Mouse (Mus musculus) yolk sac, embryonic 10.5 days (tissue): ENCODE results near the gene Gm9573.
A peak's percentile ranks its signal among the peaks of the same experiment; 100 is the strongest.

Source experiments
- DNase-seq: peaks from one replicate; pipeline ENCODE4 v3.0.0-alpha.2; 2017; ENCODE audit warnings: low spot score

Gm9573 gene

GRCm38 (mm10) chr17:35594456-35594855 is 32.0 kb downstream of the Gm9573 start:
- no peak for DNase-seq

DNA sequence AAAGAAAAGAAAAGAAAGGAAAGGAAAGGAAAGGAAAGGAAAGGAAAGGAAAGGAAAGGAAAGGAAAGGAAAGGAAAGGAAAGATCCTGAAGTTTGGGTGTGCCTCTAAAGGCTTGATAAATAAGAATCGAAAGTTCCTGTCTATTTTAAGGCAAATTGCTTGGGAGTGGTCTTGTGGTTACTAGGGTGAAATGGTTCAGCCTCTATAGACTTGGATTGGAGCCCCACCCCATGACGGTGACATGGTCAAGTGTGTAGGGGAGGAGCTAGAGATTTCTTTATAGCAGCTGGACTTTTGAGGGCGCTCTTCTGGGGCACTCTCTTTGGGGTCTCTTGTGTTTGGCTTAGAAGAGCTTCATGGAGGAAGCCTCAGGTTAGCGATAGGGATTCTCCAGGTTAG is 32.7 kb downstream of the Gm9573 start:
- no peak for DNase-seq

- no peak for DNase-seq
These were observed 34.3 kb downstream of the Gm9573 start for GRCm38 (mm10) chr17:35592131-35592530.

DNA sequence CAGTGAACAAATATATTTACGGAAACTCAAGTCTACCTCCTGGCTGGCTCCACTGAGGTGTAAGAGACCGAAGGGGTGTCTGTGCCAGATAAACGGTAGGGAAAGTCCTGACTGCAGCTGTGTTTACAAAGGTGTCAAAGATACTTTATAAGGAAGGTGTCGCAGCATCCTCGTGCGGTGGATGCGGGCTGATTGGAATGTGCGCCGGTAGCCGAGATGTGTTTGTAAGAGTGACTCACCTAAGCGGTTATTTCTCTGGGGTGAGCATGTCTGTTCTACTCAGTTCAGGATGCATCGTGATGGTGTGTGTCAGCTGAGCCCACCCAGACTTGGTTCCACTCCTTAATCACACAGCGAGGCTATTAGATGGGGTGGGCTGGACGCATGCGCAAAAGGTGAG is 34.7 kb downstream of the Gm9573 start:
- no peak for DNase-seq

DNA sequence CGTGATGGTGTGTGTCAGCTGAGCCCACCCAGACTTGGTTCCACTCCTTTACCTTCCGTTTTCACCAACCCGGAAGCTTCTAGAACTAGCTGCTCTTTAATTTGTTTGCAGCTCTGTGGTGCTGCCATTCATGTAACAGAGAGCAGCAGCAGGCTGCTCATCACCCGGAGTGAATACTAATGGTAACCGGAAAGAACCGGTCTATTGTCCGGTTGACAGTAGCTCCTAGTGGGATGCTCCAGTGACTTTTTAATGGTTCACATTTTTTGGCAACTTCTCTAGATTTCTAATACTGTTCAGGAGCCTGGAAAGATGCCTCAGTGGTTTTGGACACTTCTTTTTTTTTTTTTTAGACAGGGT is 35.2 kb downstream of the Gm9573 start:
- no peak for DNase-seq

GRCm38 (mm10) chr17:35590410-35591218 is 35.8 kb downstream of the Gm9573 start:
- peak; percentile 38 for DNase-seq

DNA sequence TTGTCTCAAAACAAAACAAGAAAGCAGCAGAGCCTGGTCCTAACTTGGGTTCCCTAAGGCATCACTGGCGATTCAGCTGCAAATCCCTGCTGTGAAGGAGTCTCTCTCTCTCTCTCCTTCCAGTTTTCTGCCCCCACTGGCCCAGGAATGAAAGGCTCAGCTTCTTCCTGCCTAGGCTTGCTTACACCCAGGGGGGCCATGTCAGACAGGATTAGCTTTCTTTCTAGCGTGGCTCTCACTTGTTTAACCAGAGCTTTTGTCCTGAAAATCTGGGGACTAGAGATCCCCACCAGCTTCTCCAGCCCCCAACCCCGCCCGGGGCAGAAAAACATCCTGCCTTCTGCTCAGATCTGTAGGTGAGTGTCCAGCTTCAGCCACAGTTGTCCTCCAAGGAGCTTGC is 38.0 kb downstream of the Gm9573 start:
- no peak for DNase-seq

GRCm38 (mm10) chr17:35587291-35587690 is 39.1 kb downstream of the Gm9573 start:
- no peak for DNase-seq

GRCm38 (mm10) chr17:35584330-35584937 is 42.0 kb downstream of the Gm9573 start:
- peak; percentile 60 for DNase-seq

DNA sequence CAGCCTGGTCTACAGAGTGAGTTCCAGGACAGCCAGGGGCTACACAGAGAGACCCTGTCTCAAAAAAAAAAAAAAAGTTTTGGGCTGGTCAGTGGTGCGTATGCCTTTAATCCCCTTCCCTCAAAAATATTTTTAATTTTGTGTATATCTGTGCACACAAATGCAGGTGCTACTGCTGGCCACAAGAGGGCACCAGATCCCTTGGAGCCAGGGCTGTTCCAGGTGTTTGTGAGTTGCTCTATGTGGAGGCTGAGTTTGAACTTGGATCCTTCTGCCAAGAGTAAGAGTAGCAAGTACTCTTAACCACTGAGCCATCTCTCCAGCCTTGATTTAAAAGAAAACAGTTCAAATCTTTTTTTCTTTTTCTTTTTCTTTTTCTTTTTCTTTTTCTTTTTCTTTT is 43.5 kb downstream of the Gm9573 start:
- no peak for DNase-seq

- peak; percentile 33 for DNase-seq
These were observed 48.2 kb downstream of the Gm9573 start for GRCm38 (mm10) chr17:35578211-35578610.

DNA sequence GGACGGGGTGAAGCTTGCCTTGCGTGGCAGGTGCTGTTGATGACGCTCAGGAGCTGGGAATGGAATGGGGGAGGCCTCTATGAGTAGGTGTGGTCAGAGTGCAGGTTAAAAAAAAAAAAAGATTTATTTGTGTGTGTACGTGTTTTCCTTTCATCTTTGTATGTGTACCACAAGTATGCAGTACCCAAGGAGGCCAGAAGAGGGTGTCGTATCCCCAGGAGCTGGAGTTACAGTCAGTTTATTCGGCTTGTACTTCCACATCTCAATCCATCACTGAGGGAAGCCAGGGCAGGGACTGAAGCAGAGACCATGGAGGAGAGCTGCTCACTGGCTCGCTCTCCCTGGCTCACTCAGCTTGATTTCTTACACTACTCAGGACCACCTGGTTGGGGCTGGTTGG is 55.0 kb downstream of the Gm9573 start:
- no peak for DNase-seq

GRCm38 (mm10) chr17:35570836-35571235 is 55.6 kb downstream of the Gm9573 start:
- no peak for DNase-seq

DNA sequence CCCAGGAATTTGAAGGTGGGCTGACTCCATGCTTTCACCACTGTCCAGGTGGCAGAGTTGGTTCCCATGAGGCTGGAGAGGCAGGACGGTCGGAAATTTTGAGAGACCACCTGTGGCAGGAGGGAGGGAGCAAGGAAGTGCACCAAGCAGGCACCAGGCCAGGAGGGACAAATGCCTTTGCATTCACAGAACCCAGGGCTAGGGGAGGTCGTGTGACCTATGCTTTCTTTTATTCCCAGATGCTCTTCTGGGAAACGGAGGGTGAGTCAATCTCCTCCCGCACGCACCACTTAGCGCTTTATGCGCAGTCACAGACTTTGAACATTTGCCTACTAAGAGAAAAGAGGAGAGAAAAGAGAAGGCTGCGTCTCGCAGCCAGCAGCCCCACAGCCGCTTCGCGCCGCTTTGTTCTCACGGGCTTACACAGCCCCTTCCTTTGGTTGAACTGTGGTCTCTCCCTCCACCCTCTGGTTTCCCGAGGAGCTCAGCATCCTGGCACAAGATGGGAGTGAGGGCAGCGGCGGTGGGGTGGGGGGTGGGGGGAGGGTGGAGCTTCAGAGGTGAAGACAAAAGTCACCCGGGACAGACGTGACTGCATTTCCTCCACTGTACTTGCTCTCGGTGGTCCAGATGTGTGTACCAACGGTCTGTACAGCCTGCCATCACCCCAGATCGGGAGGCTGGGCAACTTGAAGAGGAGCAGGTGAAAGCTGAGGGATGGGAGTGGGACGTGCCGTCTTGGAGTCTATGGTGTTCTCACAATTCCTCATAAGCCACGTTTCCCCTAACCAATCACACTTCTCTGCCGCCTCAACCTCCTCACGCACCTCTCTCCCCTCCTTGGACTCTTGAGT is 57.1 kb downstream of the Gm9573 start:
- no peak for DNase-seq
